Mouse (Mus musculus): ENCODE data around the gene Ldha. TPM values are rescaled to one million over a fixed set of nuclear protein-coding genes. Genes with fewer than 3 reads are reported as not detected.

Gene Ldha
- polyA plus RNA-seq, 1 experiment from 2014 or later, result 2,130 TPM

- Histone ChIP-seq H3K4me1 (ENCODE audit: control insufficient read depth, insufficient read depth, low read length) (no peaks in the 10 kb centered on the region), H3K27me3 (ENCODE audit: control insufficient read depth, insufficient read depth, low read length) (no peaks in the 10 kb centered on the region), H3K27ac (replicated peaks; ENCODE audit: low read depth, low read length) (no peak overlapping the region), H3K4me2 (ENCODE audit: low read depth, severe bottlenecking) (no peak overlapping the region), H3K4me3 (ENCODE audit: low read depth, low read length) (no peak overlapping the region), H3K9ac (ENCODE audit: low read length) (no peak overlapping the region), H3K9me3 (ENCODE audit: control insufficient read depth, low read length) (no peaks in the 10 kb centered on the region), H3K36me3 (ENCODE audit: control insufficient read depth, insufficient read depth, low read length) (peaks cover 55% of the 10 kb centered on the region)
- 86% methylated on average over 1 of the region's 1 CpGs for WGBS
- DNase-seq (ENCODE audit: low spot score), result no peak
- ATAC-seq (ENCODE audit: insufficient number of reproducible peaks, low FRiP score, low TSS enrichment, low read depth), result no peak
These were observed 11.4 kb downstream of the Ldha start for GRCm38 (mm10) chr7:46852666-46853065.

GRCm38 (mm10) chr7:46853365-46853764 lies 12.1 kb downstream of the Ldha start:
- Histone ChIP-seq H3K4me2 (ENCODE audit: low read depth, severe bottlenecking) (no peak overlapping the region), H3K4me3 (ENCODE audit: low read depth, low read length) (no peak overlapping the region), H3K9ac (ENCODE audit: low read length) (no peak overlapping the region), H3K9me3 (ENCODE audit: control insufficient read depth, low read length) (no peaks in the 10 kb centered on the region), H3K27ac (replicated peaks; ENCODE audit: low read depth, low read length) (no peak overlapping the region), H3K27me3 (ENCODE audit: control insufficient read depth, insufficient read depth, low read length) (no peaks in the 10 kb centered on the region), H3K36me3 (ENCODE audit: control insufficient read depth, insufficient read depth, low read length) (peaks cover 53% of the 10 kb centered on the region), H3K4me1 (ENCODE audit: control insufficient read depth, insufficient read depth, low read length) (no peaks in the 10 kb centered on the region)
- ATAC-seq (ENCODE audit: insufficient number of reproducible peaks, low FRiP score, low TSS enrichment, low read depth) (no peak), DNase-seq (ENCODE audit: low spot score) (no peak)
- WGBS, result 89% methylated on average over 9 of the region's 9 CpGs

GRCm38 (mm10) chr7:46855866-46856560 lies 14.7 kb downstream of the Ldha start:
- Histone ChIP-seq H3K4me3 (ENCODE audit: low read depth, low read length) (no peak overlapping the region), H3K9me3 (ENCODE audit: control insufficient read depth, low read length) (no peaks in the 10 kb centered on the region), H3K27ac (replicated peaks; ENCODE audit: low read depth, low read length) (no peak overlapping the region), H3K9ac (ENCODE audit: low read length) (no peak overlapping the region), H3K4me2 (ENCODE audit: low read depth, severe bottlenecking) (no peak overlapping the region), H3K27me3 (ENCODE audit: control insufficient read depth, insufficient read depth, low read length) (no peaks in the 10 kb centered on the region), H3K4me1 (ENCODE audit: control insufficient read depth, insufficient read depth, low read length) (no peaks in the 10 kb centered on the region), H3K36me3 (ENCODE audit: control insufficient read depth, insufficient read depth, low read length) (peaks cover 36% of the 10 kb centered on the region)
- WGBS, result 72% methylated on average over 7 of the region's 7 CpGs
- no peak for ATAC-seq (ENCODE audit: insufficient number of reproducible peaks, low FRiP score, low TSS enrichment, low read depth)
- no peak for DNase-seq (ENCODE audit: low spot score)

- ATAC-seq (ENCODE audit: insufficient number of reproducible peaks, low FRiP score, low TSS enrichment, low read depth) (no peak), DNase-seq (ENCODE audit: low spot score) (no peak)
- Histone ChIP-seq H3K4me2 (ENCODE audit: low read depth, severe bottlenecking) (no peak overlapping the region), H3K36me3 (ENCODE audit: control insufficient read depth, insufficient read depth, low read length) (peaks cover 23% of the 10 kb centered on the region), H3K4me3 (ENCODE audit: low read depth, low read length) (no peak overlapping the region), H3K9ac (ENCODE audit: low read length) (no peak overlapping the region), H3K27me3 (ENCODE audit: control insufficient read depth, insufficient read depth, low read length) (no peaks in the 10 kb centered on the region), H3K27ac (replicated peaks; ENCODE audit: low read depth, low read length) (no peak overlapping the region), H3K9me3 (ENCODE audit: control insufficient read depth, low read length) (no peaks in the 10 kb centered on the region), H3K4me1 (ENCODE audit: control insufficient read depth, insufficient read depth, low read length) (no peaks in the 10 kb centered on the region)
- 76% methylated on average over 9 of the region's 9 CpGs for WGBS
These were observed 16.2 kb downstream of the Ldha start for GRCm38 (mm10) chr7:46857436-46857835.

GRCm38 (mm10) chr7:46859031-46859430 lies 17.8 kb downstream of the Ldha start:
- WGBS, result 64% methylated on average over 6 of the region's 6 CpGs
- Histone ChIP-seq H3K27me3 (ENCODE audit: control insufficient read depth, insufficient read depth, low read length) (no peaks in the 10 kb centered on the region), H3K36me3 (ENCODE audit: control insufficient read depth, insufficient read depth, low read length) (peaks cover 13% of the 10 kb centered on the region), H3K4me2 (ENCODE audit: low read depth, severe bottlenecking) (no peak overlapping the region), H3K9ac (ENCODE audit: low read length) (no peak overlapping the region), H3K9me3 (ENCODE audit: control insufficient read depth, low read length) (no peaks in the 10 kb centered on the region), H3K27ac (replicated peaks; ENCODE audit: low read depth, low read length) (no peak overlapping the region), H3K4me1 (ENCODE audit: control insufficient read depth, insufficient read depth, low read length) (no peaks in the 10 kb centered on the region), H3K4me3 (ENCODE audit: low read depth, low read length) (no peak overlapping the region)
- DNase-seq (ENCODE audit: low spot score) (no peak), ATAC-seq (ENCODE audit: insufficient number of reproducible peaks, low FRiP score, low TSS enrichment, low read depth) (no peak)

GRCm38 (mm10) chr7:46860996-46861395 lies 19.7 kb downstream of the Ldha start, which contains the start of gene Ldhc:
TSS of gene Ldhc (plus strand) at chr7:46861203.
- Histone ChIP-seq H3K4me1 (ENCODE audit: control insufficient read depth, insufficient read depth, low read length) (no peaks in the 10 kb centered on the region), H3K36me3 (ENCODE audit: control insufficient read depth, insufficient read depth, low read length) (peaks cover under 1% of the 10 kb centered on the region), H3K9ac (ENCODE audit: low read length) (no peak within 1 kb of the TSS), H3K4me2 (ENCODE audit: low read depth, severe bottlenecking) (no peak within 1 kb of the TSS), H3K4me3 (ENCODE audit: low read depth, low read length) (no peak within 1 kb of the TSS), H3K27me3 (ENCODE audit: control insufficient read depth, insufficient read depth, low read length) (no peaks in the 10 kb centered on the region), H3K27ac (replicated peaks; ENCODE audit: low read depth, low read length) (no peak within 1 kb of the TSS), H3K9me3 (ENCODE audit: control insufficient read depth, low read length) (no peaks in the 10 kb centered on the region)
- DNase-seq (ENCODE audit: low spot score), result no peak
- WGBS, result 45% methylated on average over 10 of the region's 10 CpGs
- no peak for ATAC-seq (ENCODE audit: insufficient number of reproducible peaks, low FRiP score, low TSS enrichment, low read depth)

GRCm38 (mm10) chr7:46871988-46872387 lies 30.7 kb downstream of the Ldha start:
- H3K4me3 ChIP-seq (ENCODE audit: low read depth, low read length), result no peak overlapping the region
- H3K36me3 ChIP-seq (ENCODE audit: control insufficient read depth, insufficient read depth, low read length), result no peaks in the 10 kb centered on the region
- 81% methylated on average over 4 of the region's 4 CpGs for WGBS
- no peaks in the 10 kb centered on the region for H3K27me3 ChIP-seq (ENCODE audit: control insufficient read depth, insufficient read depth, low read length)
- no peak overlapping the region for H3K27ac ChIP-seq (replicated peaks; ENCODE audit: low read depth, low read length)
- no peaks in the 10 kb centered on the region for H3K9me3 ChIP-seq (ENCODE audit: control insufficient read depth, low read length)
- H3K4me1 ChIP-seq (ENCODE audit: control insufficient read depth, insufficient read depth, low read length), result no peaks in the 10 kb centered on the region
- no peak overlapping the region for H3K4me2 ChIP-seq (ENCODE audit: low read depth, severe bottlenecking)
- DNase-seq (ENCODE audit: low spot score), result no peak
- no peak overlapping the region for H3K9ac ChIP-seq (ENCODE audit: low read length)
- ATAC-seq (ENCODE audit: insufficient number of reproducible peaks, low FRiP score, low TSS enrichment, low read depth), result no peak

- no peaks in the 10 kb centered on the region for H3K9me3 ChIP-seq (ENCODE audit: control insufficient read depth, low read length)
- no peak overlapping the region for H3K4me2 ChIP-seq (ENCODE audit: low read depth, severe bottlenecking)
- no peak for ATAC-seq (ENCODE audit: insufficient number of reproducible peaks, low FRiP score, low TSS enrichment, low read depth)
- no peak overlapping the region for H3K9ac ChIP-seq (ENCODE audit: low read length)
- H3K36me3 ChIP-seq (ENCODE audit: control insufficient read depth, insufficient read depth, low read length), result no peaks in the 10 kb centered on the region
- H3K27me3 ChIP-seq (ENCODE audit: control insufficient read depth, insufficient read depth, low read length), result no peaks in the 10 kb centered on the region
- no peak for DNase-seq (ENCODE audit: low spot score)
- no peak overlapping the region for H3K4me3 ChIP-seq (ENCODE audit: low read depth, low read length)
- H3K27ac ChIP-seq (replicated peaks; ENCODE audit: low read depth, low read length), result no peak overlapping the region
- H3K4me1 ChIP-seq (ENCODE audit: control insufficient read depth, insufficient read depth, low read length), result no peaks in the 10 kb centered on the region
- WGBS, result 60% methylated on average over 4 of the region's 4 CpGs
These were observed 35.6 kb downstream of the Ldha start for GRCm38 (mm10) chr7:46876841-46877240.

GRCm38 (mm10) chr7:46877255-46877654 lies 36.0 kb downstream of the Ldha start:
- no peak overlapping the region for H3K9ac ChIP-seq (ENCODE audit: low read length)
- no peak overlapping the region for H3K4me3 ChIP-seq (ENCODE audit: low read depth, low read length)
- ATAC-seq (ENCODE audit: insufficient number of reproducible peaks, low FRiP score, low TSS enrichment, low read depth), result no peak
- H3K27me3 ChIP-seq (ENCODE audit: control insufficient read depth, insufficient read depth, low read length), result no peaks in the 10 kb centered on the region
- no peak for DNase-seq (ENCODE audit: low spot score)
- WGBS, result 77% methylated on average over 6 of the region's 6 CpGs
- H3K9me3 ChIP-seq (ENCODE audit: control insufficient read depth, low read length), result no peaks in the 10 kb centered on the region
- H3K36me3 ChIP-seq (ENCODE audit: control insufficient read depth, insufficient read depth, low read length), result no peaks in the 10 kb centered on the region
- no peak overlapping the region for H3K27ac ChIP-seq (replicated peaks; ENCODE audit: low read depth, low read length)
- no peak overlapping the region for H3K4me2 ChIP-seq (ENCODE audit: low read depth, severe bottlenecking)
- H3K4me1 ChIP-seq (ENCODE audit: control insufficient read depth, insufficient read depth, low read length), result no peaks in the 10 kb centered on the region
